Mouse (Mus musculus) embryo, embryonic 11.5 days (tissue): ENCODE measurements around the gene Hnrnpu.
"Not testable (repeated sequence)": the region's sequence is repeated elsewhere in the genome, so short reads cannot be mapped to it uniquely, and the experiment has no call there.

Experiments used
- DNase-seq: peaks from one replicate; pipeline ENCODE4 v3.0.0-alpha.2; 2012; ENCODE audit warnings: low read depth, low spot score

The Hnrnpu gene

DNA sequence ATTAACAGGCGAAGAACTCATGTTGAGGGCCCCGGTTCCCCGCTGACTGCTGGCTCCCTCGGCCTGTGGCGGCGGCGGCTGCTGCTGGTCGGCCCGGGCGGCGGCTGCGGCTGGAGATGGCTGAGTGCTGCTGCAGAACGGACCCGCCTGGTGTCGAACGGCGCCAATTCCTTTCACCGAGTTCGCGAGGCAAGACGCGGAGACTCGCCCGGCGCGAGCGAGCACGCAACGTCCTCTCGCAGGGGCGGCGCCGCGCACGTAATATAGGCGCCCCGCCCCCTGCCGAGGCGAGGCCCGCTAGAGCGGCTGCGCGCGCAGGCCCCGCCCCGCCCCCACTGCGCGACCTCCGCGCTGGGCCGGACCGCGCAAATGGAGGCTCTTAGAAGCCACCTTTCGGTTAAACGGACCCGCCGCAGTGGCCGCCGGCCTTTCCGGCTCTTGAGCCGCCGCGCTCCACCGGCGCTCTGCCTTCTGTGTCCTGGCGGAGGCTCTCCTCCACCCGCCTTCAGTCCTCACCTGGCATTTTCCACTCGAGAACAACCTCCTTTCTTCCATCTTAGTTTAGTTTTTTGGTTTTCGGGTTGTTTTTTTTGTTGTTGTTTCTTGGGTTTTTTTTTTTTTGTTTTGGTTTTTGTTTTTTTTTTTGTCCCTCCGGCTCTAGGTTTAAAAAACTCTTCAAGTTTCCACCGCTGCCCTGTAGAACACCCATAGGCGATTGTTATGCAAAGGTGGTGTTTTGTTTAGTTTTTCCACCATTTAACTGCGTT lies at the start of gene Hnrnpu:
Gene Hnrnpu, minus strand, starts transcription at position 247 of the 767 bp plus-strand sequence.
- DNase-seq, result peak; percentile 94

DNA sequence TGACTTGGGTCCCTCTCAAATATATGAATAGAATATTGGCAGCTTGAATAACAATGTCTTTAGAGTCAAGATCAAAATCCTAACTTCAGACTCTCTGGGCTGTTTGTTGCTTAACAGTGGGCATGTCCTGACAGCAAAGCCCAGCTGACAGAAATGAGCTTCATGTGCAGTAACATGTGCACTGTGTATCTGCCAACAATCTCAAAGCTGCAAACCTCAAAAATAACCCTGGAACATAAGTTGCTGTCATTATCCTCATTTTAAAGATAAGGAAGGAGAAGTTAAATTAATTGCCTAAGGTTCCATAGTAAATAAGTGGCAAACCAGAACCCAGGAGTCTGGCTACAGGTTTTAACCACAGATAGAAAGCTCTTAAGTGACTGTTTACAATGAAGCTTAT lies 44.6 kb upstream of the Hnrnpu start:
- DNase-seq, result no peak

DNA sequence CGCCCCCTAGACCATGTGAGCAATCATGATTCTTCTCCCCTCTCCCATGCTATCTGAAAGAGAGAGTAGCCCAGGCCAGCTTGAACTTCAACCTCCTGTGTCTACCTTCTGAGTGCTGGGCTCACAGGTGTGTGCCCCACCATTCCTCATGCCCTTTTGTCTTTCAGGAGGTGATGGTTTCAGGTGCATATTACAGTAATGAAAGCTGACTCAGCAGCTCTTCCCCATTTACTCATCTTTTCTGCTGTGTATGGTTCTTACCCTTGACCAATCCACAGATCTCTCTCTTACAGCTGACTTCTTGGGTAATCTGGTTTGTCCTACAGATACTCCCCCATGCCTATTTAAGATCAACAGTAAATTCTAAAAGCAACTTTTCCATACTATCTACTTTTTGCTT lies 41.6 kb upstream of the Hnrnpu start:
- DNase-seq, result no peak

GRCm38 (mm10) chr1:178378115-178378514 lies 40.5 kb upstream of the Hnrnpu start:
- DNase-seq, result no peak

DNA sequence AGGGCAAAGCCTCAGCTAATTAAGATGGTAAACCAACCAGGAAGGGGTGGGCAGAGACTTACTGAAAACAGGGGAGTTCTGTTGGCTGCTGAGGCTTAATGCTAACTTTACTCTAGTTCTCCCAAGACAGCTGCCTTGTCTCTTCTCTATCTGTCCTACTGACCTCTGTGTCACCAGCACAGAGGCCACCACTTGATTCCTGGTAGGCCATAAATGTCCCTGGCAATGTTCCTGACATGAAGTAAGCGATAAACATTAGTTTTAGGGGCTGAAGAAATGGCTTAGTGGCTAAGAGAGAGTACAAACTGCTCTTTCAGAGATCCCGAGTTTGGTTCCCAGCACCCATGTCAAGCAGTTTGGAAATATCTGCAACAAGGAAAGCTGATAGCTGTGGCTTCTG lies 39.3 kb upstream of the Hnrnpu start:
- DNase-seq, result no peak

GRCm38 (mm10) chr1:178376061-178376460 lies 38.5 kb upstream of the Hnrnpu start:
- DNase-seq, result no peak

DNA sequence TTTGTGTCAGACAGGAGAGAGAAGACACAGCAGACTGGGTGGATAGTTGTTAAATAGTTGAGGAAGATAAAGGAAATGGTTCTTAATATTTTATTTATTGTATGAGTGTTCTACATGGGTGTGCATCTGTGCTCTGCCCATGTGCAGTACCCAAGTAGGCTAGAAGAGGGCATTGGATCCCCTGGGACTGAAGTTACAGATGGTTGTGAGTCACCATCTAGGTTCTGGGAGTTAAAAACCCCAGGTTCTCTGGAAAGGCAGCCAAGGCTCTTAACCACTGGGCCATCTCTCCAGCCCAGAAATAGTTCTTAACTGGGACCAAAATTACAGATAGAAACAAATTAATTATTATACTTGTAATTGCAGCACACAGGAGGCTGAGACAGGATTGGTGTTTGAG lies 37.8 kb upstream of the Hnrnpu start:
- no peak for DNase-seq

DNA sequence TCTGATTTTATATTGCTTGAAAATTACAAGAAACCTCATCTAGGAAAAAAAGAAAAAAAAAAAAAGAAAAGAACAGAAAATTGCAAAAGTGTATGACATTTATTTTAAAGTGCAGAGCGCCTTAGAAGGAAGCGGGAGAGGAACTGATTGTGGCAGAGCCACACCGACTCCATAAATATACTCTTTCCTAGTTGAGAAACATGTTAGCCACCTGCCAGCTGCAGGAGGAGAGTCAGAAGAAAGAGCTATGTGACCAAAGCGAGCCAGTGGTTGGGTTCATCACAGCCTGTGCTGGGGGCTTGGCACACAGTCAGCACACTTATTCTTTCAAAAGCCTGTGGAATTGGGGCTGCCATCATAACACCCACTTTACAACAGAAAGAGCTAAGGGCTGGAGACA lies 35.1 kb upstream of the Hnrnpu start:
- no peak for DNase-seq

- DNase-seq, result peak; percentile 29
Observed at GRCm38 (mm10) chr1:178369272-178369651, 31.7 kb upstream of the Hnrnpu start.

- DNase-seq, result peak; percentile 73
Observed at GRCm38 (mm10) chr1:178368548-178369271, 31.1 kb upstream of the Hnrnpu start.

DNA sequence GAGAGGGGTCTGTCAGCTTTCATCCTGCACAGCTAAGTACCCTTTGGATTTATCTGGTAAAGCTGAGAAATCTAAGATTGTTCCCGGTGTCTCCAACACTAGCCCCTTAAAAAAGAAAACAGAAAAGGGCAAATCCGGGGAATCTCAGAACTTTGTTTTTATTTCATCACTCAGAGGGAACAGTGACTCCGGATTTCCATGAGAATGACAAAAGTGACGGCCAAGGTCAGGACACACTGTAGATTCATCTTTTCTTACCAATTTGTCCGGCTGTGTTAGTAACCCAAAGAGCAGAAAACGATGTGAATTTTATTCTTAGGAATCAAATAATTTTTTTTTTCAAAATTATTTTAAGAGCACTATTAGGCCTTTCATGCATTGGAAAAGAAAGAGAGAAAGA lies 30.5 kb upstream of the Hnrnpu start:
- DNase-seq, result no peak

GRCm38 (mm10) chr1:178365171-178365570 lies 27.6 kb upstream of the Hnrnpu start:
- DNase-seq, result no peak

DNA sequence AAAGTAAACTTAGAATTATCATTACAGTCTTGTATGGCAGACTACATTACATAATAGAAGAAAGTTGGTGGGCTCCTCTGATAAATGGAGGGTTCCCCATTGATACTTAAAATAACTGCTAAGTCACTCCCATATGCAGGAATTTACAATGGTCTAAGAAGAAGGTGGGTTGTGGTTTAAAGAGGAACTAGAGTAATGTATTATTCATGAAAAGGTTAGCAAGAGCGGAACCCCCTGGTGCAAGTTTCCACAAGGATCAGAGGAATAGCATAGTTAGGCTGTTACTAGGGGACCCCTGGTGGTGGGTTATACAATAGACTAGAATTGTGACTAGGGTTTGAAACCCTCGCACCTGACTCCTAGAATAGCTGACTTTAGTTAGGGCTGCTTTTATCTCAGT lies 23.1 kb upstream of the Hnrnpu start:
- DNase-seq, result no peak

- no peak for DNase-seq
Observed at GRCm38 (mm10) chr1:178360264-178360663, 22.7 kb upstream of the Hnrnpu start.

GRCm38 (mm10) chr1:178357776-178358710 lies 20.4 kb upstream of the Hnrnpu start:
- no peak for DNase-seq

GRCm38 (mm10) chr1:178354576-178354975 lies 17.0 kb upstream of the Hnrnpu start:
- DNase-seq, result no peak

- no peak for DNase-seq
Observed at GRCm38 (mm10) chr1:178351643-178352042, 14.0 kb upstream of the Hnrnpu start.

DNA sequence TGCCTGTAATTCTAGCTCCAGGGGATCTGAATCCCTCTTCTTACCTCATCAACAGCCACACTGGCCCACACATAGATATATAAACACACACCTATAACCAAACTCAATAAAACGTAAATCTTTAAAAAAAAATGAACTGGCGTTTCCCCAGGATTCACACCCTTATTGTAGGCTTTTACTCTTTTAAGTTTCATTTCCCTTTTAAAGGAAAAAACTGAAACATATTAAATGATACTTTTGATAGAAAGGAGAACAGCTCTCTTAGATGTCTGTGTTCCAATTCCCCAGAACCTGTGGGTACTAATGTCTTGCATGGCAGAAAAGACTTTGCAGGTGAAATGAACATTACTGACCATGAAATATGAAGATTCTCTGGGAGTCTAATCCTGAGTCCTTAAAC lies 13.2 kb upstream of the Hnrnpu start:
- no peak for DNase-seq

DNA sequence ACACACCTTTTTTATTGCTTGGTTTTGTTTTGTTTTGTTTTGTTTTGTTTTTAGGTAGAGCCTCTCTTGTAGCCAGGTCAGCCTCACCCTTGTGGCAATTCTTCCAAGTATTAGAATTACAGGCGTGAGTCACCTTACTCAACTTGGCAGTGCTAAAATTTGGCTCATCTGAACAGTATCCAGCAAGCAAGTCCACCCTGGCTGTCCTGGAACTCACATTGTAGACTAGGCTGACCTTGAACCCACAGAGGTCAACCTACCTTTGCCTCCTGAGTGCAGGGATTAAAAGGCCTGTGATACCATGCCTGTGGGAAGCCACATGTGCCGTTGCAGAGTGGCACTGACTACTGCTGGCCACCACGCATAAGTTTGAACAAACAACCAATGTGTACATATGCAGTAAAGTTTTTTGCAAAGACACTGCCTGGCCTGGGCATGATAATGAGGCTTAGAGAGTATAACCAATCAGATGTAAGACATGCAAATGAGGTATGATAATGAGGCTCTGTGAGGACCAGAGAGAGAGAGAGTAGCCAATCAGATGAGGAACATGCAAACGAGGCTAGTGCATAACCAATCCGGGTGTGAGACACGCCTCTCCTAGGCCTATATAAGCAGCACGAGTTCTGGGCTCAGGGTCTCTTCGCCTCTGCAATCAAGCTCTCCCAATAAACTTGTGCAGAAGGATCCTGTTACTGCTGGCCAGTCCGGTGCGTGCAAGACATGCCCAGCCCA lies 6.6 kb upstream of the Hnrnpu start:
- not testable (repeated sequence) for DNase-seq

- DNase-seq, result no peak
Observed at GRCm38 (mm10) chr1:178342612-178343011, 5.0 kb upstream of the Hnrnpu start.

GRCm38 (mm10) chr1:178342063-178342462 lies 4.5 kb upstream of the Hnrnpu start:
- no peak for DNase-seq
